Mouse (Mus musculus): ENCODE results near the gene Plekhm2.

The Plekhm2 gene

GRCm38 (mm10) chr4:141664799-141665198 is at the start of gene Plekhm2:
Gene Plekhm2 (minus strand): TSS chr4:141664899.
- no peak for DNase-seq

- DNase-seq, result no peak
Observed at GRCm38 (mm10) chr4:141713598-141714142, 49.0 kb upstream of the Plekhm2 start.

GRCm38 (mm10) chr4:141711250-141711649 is 46.6 kb upstream of the Plekhm2 start:
- no peak for DNase-seq

GRCm38 (mm10) chr4:141708971-141709370 is 44.3 kb upstream of the Plekhm2 start:
- DNase-seq, result no peak

- no peak for DNase-seq
Observed at GRCm38 (mm10) chr4:141708005-141708404, 43.3 kb upstream of the Plekhm2 start.

- no peak for DNase-seq
Observed at GRCm38 (mm10) chr4:141705331-141705730, 40.6 kb upstream of the Plekhm2 start.

- DNase-seq, result no peak
Observed at GRCm38 (mm10) chr4:141704625-141705024, 39.9 kb upstream of the Plekhm2 start.

- no peak for DNase-seq
Observed at GRCm38 (mm10) chr4:141694719-141695118, 30.0 kb upstream of the Plekhm2 start.

GRCm38 (mm10) chr4:141688505-141688904 is 23.8 kb upstream of the Plekhm2 start:
- DNase-seq, result no peak

- DNase-seq, result no peak
Observed at GRCm38 (mm10) chr4:141686525-141686924, 21.8 kb upstream of the Plekhm2 start.

- DNase-seq, result no peak
Observed at GRCm38 (mm10) chr4:141686093-141686492, 21.4 kb upstream of the Plekhm2 start.

GRCm38 (mm10) chr4:141685499-141685898 is 20.8 kb upstream of the Plekhm2 start, which contains the start of gene Rsc1a1:
Gene Rsc1a1 (minus strand): TSS chr4:141685599.
- no peak for DNase-seq

GRCm38 (mm10) chr4:141682706-141683230 is 18.1 kb upstream of the Plekhm2 start:
- no peak for DNase-seq

GRCm38 (mm10) chr4:141681767-141682166 is 17.1 kb upstream of the Plekhm2 start:
- no peak for DNase-seq

- DNase-seq, result no peak
Observed at GRCm38 (mm10) chr4:141680892-141681291, 16.2 kb upstream of the Plekhm2 start.

GRCm38 (mm10) chr4:141679016-141679415 is 14.3 kb upstream of the Plekhm2 start:
- DNase-seq, result no peak

- no peak for DNase-seq
Observed at GRCm38 (mm10) chr4:141676462-141676979, 11.8 kb upstream of the Plekhm2 start.

- DNase-seq, result no peak
Observed at GRCm38 (mm10) chr4:141672325-141672724, 7.6 kb upstream of the Plekhm2 start.

- DNase-seq, result no peak
Observed at GRCm38 (mm10) chr4:141671389-141671788, 6.7 kb upstream of the Plekhm2 start.

- DNase-seq, result no peak
Observed at GRCm38 (mm10) chr4:141669898-141670712, 5.4 kb upstream of the Plekhm2 start.

- peak; percentile 38 to 58 for DNase-seq
Observed at GRCm38 (mm10) chr4:141664011-141664745, 521 bp downstream of the Plekhm2 start.

- peak in 1 of 2 experiments; percentile 21 for DNase-seq
Observed at GRCm38 (mm10) chr4:141663122-141663931, 1.4 kb downstream of the Plekhm2 start.

Measured in thymus, adult 18-20 months (tissue).